Mouse (Mus musculus): ENCODE data around the gene Ngef. TPM values are rescaled to one million over a fixed set of nuclear protein-coding genes. Genes with fewer than 3 reads are reported as not detected.

Ngef gene
- total RNA-seq (2023): not detected in 2 replicates

GRCm38 (mm10) chr1:87573800-87574215, at the start of gene Ngef:
Gene Ngef (minus strand): TSS chr1:87573870.

GRCm38 (mm10) chr1:87620211-87620668, 46.6 kb upstream of the Ngef start, which contains the start of gene Inpp5d:
Gene Inpp5d (plus strand): TSS chr1:87620312.

GRCm38 (mm10) chr1:87509561-87510165, 64.0 kb downstream of the Ngef start, which contains the start of gene Neu2:
Gene Neu2 (plus strand): TSS chr1:87509889.

GRCm38 (mm10) chr1:87469971-87470370, 103.7 kb downstream of the Ngef start, which contains the start of gene Snorc:
Gene Snorc (plus strand): TSS chr1:87470271.

Other genes with a start within 250 kb of the Ngef start
- 47.1 and 87.2 TPM in 2 replicates for gene Gigyf2, start 246.9 kb downstream of the Ngef start, total RNA-seq (2023)
- not detected in 2 replicates for gene Kcnj13, start 179.1 kb downstream of the Ngef start, total RNA-seq (2023)
- not detected in 2 replicates for gene Snorc, start 103.6 kb downstream of the Ngef start, total RNA-seq (2023)
- gene Neu2, start 64.0 kb downstream of the Ngef start, total RNA-seq (2023): not detected in 2 replicates
- 389 and 575 TPM in 2 replicates for gene Inpp5d, start 46.4 kb upstream of the Ngef start, total RNA-seq (2023)
- 58.6 and 91.9 TPM in 2 replicates for gene Atg16l1, start 182.0 kb upstream of the Ngef start, total RNA-seq (2023)
- gene Sag, start 229.8 kb upstream of the Ngef start, total RNA-seq (2023): 2.4 and 2.6 TPM in 2 replicates